Mouse (Mus musculus) bone marrow, adult 2 months (tissue): ENCODE data around the gene Kcnk6.

ENCODE experiments used
- CTCF ChIP-seq: fragments of 200-500 bp; IDR thresholded peaks from 2 replicates; pipeline ENCODE4 v1.5.1; 2011; ENCODE audit warnings: low read length, control low read depth; ENCODE audit not compliant: control insufficient read depth, insufficient read depth
- POLR2A ChIP-seq: fragments of 200-500 bp; IDR thresholded peaks from 2 replicates; pipeline ENCODE4 v1.6.1; 2011; ENCODE audit warnings: low read depth, mild to moderate bottlenecking, control low read depth, low read length, borderline replicate concordance; ENCODE audit not compliant: control insufficient read depth

DNA sequence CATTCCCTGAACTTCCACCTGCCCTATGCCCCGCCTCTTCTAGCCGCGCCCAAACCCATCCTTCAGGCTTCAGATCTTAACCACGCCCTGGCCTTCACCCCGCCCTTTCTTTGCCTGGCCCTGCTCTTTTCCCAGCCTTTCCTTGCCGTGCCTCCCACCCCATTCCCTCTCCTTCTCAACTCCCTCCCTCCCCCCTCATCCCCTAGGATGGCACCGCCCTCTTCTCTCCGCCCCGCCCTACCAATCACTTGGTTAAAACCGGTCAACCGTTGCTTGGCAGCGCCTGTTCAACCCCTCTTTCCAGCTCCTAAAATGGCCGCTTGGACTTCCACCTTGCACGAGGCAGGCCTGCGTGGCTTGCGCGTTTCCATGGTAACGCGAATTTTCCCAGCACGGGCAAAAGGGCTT lies 18.6 kb downstream of the Kcnk6 start, which contains the start of gene Catsperg1:
- TF ChIP-seq POLR2A (no peak), CTCF (no peak)
